Mouse (Mus musculus): ENCODE measurements at regions not wholly inside any gene's neighbourhood (a gene's known extent, or its start where the extent isn't known, plus 50 kb on each side); places are given as distances from the start of the nearest gene placed in this dataset.
A peak's percentile ranks its signal among the peaks of the same experiment; 100 is the strongest.

- intact Hi-C loops (cut with DNase I) = no loop called here
- H3K27ac ChIP-seq = no peak overlapping the region
- no peak for DNase-seq (ENCODE audit: extremely low spot score in 1 of 2, low spot score in 2 of 2)
- no peak for TF ChIP-seq CTCF (IDR thresholded peaks at IDR 0.05)
- H3K4me3 ChIP-seq = no peak overlapping the region
These were observed 775.6 kb upstream of the Fam98a start for GRCm38 (mm10) chr17:76327371-76327770.

DNA sequence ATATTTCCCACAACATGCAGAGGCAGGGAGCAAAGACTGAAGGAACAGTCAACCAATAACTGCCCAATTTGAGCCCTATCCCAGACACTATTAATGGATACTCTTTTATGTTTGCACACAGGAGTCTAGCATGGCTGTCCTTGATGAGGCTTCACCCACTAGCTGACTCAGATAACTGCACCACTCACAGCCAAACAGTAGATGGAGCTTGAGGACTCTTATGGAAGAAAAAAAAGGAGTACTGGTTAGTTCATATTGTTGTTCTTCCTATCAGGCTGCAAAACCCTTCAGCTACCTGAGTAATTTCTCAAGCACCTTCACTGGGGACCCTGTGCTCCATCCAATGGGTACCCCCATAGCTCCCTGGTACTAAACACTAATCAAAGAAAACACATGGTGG is 742.9 kb upstream of the Fam98a start:
- intact Hi-C loops (cut with DNase I) = loop anchor here (10.0 kb wide), 2 partner anchors 360 to 1870 kb away; no protein-coding TSS in a partner anchor
- DNase-seq (ENCODE audit: extremely low spot score in 1 of 2, low spot score in 2 of 2) = peak; percentile 10 to 15
- Histone ChIP-seq H3K27ac (no peak overlapping the region), H3K4me3 (no peak overlapping the region)
- peak; percentile 57 for TF ChIP-seq CTCF (IDR thresholded peaks at IDR 0.05)
